Mouse (Mus musculus) intestine, postnatal 0 days (tissue): ENCODE measurements around the gene Ncf2. TPM values are rescaled to one million over a fixed set of nuclear protein-coding genes. Genes with fewer than 3 reads are reported as not detected.

ENCODE experiments used
- ATAC-seq: fragments of 200-750 bp; cut with Nextera tagmentation; 2 replicates; pipeline ENCODE4 v1.8.0; 2017; ENCODE audit warnings: mild to moderate bottlenecking, moderate TSS enrichment, moderate library complexity
- H3K27ac ChIP-seq: fragments of 300-500 bp; sonication (generic); 2 replicates; pipeline ENCODE4 v1.5.1; 2014; ENCODE audit warnings: mild to moderate bottlenecking, low read depth, low read length, moderate library complexity
- H3K27me3 ChIP-seq: fragments of 300-500 bp; sonication (generic); replicated peaks from 2 replicates; pipeline ENCODE4 v1.6.1; 2014; ENCODE audit warnings: low read length, mixed read lengths; ENCODE audit not compliant: control insufficient read depth, insufficient read depth
- H3K36me3 ChIP-seq: fragments of 300-500 bp; sonication (generic); 2 replicates; pipeline ENCODE4 v1.6.1; 2014; ENCODE audit warnings: mild to moderate bottlenecking, moderate library complexity; ENCODE audit not compliant: control insufficient read depth, insufficient read depth
- H3K4me1 ChIP-seq: fragments of 300-500 bp; sonication (generic); replicated peaks from 2 replicates; pipeline ENCODE4 v1.6.1; 2014; ENCODE audit warnings: antibody characterized with exemption, low read length, mixed read lengths; ENCODE audit not compliant: control insufficient read depth, insufficient read depth
- H3K4me2 ChIP-seq: fragments of 300-500 bp; sonication (generic); replicated peaks from 2 replicates; pipeline ENCODE4 v1.6.1; 2014; ENCODE audit warnings: low read depth, mild to moderate bottlenecking, moderate library complexity
- H3K4me3 ChIP-seq: fragments of 300-500 bp; sonication (generic); 2 replicates; pipeline ENCODE4 v1.5.1; 2014; ENCODE audit warnings: low read depth, low read length
- H3K9ac ChIP-seq: fragments of 300-500 bp; sonication (generic); 2 replicates; pipeline ENCODE4 v1.6.1; 2014; ENCODE audit warnings: mild to moderate bottlenecking, low read depth, low read length
- H3K9me3 ChIP-seq: fragments of 300-500 bp; sonication (generic); 2 replicates; pipeline ENCODE4 v1.6.1; 2016; ENCODE audit warnings: mixed run types; ENCODE audit not compliant: control insufficient read depth
- CTCF ChIP-seq: sonication (generic); IDR thresholded peaks from 2 replicates; pipeline ENCODE4 v1.5.1; 2016; ENCODE audit warnings: low read depth, mild to moderate bottlenecking, control low read depth, antibody characterized with exemption, moderate library complexity
- WGBS: fragments of 180-500 bp; shearing (Covaris S2); extraction: QIAGEN DNeasy Blood & Tissue Kit; methylation state at CpG from one replicate; pipeline ENCODE4 v1.1.7; 2014; 5-methylcytosine and 5-hydroxymethylcytosine counted together
- polyA plus RNA-seq: library from polyadenylated mRNA; unstranded; fragments of >200 nt; fragmentation: Nextera tagmentation; extraction: Ambion mirVana; gene quantifications from 2 replicates; pipeline ENCODE4 v1.2.1, GENCODE M21; 2015

Ncf2 gene
- polyA plus RNA-seq, 1 experiment from 2014 or later: 9.1 TPM

GRCm38 (mm10) chr1:152826446-152826845 is 26.5 kb downstream of the Ncf2 start:
- Histone ChIP-seq H3K4me3 (no peak overlapping the region), H3K27me3 (no peaks in the 10 kb centered on the region), H3K9ac (no peak overlapping the region), H3K27ac (no peak overlapping the region), H3K4me2 (no peak overlapping the region), H3K36me3 (no peaks in the 10 kb centered on the region; the same call in 1 of the 2 replicates), H3K9me3 (no peaks in the 10 kb centered on the region), H3K4me1 (no peaks in the 10 kb centered on the region)
- no peak for TF ChIP-seq CTCF
- 75% methylated on average over 5 of the region's 5 CpGs for WGBS
- no peak for ATAC-seq

- H3K9me3 ChIP-seq: no peaks in the 10 kb centered on the region
- no peaks in the 10 kb centered on the region for H3K4me1 ChIP-seq
- H3K27me3 ChIP-seq: no peaks in the 10 kb centered on the region
- no peak overlapping the region for H3K9ac ChIP-seq
- H3K4me2 ChIP-seq: no peak overlapping the region
- no peak overlapping the region for H3K4me3 ChIP-seq
- no peaks in the 10 kb centered on the region; the same call in 1 of the 2 replicates for H3K36me3 ChIP-seq
- no peak for ATAC-seq
- no peak for TF ChIP-seq CTCF
- no peak overlapping the region for H3K27ac ChIP-seq
- WGBS: 87% methylated on average over 5 of the region's 5 CpGs
These were observed 28.2 kb downstream of the Ncf2 start for GRCm38 (mm10) chr1:152828168-152828567.

- no peaks in the 10 kb centered on the region; the same call in 1 of the 2 replicates for H3K36me3 ChIP-seq
- no peaks in the 10 kb centered on the region for H3K27me3 ChIP-seq
- no peaks in the 10 kb centered on the region for H3K4me1 ChIP-seq
- no peak overlapping the region for H3K27ac ChIP-seq
- no peak for ATAC-seq
- no peak for TF ChIP-seq CTCF
- no peak overlapping the region for H3K4me2 ChIP-seq
- no peaks in the 10 kb centered on the region for H3K9me3 ChIP-seq
- 76% methylated on average over 10 of the region's 10 CpGs for WGBS
- H3K9ac ChIP-seq: no peak overlapping the region
- no peak overlapping the region for H3K4me3 ChIP-seq
These were observed 28.8 kb downstream of the Ncf2 start for GRCm38 (mm10) chr1:152828637-152829355.

DNA sequence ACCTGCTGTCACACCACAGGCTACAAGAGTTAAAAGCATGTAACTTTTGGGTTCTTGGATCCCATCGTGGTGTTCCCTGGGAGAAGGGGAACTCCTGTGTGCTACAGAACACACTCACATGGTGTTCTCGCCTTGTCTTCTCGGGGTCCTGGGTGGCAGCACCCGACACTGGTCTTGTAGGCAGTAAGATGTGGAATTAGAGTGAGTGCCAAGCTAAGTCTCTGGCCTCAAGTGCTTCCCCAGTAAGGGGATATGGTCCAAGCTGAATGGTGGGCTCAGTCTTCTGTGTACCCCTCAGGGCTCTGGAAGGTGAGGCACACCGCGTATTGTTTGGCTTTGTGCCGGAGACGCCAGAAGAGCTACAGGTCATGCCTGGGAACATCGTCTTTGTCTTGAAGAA is 30.1 kb downstream of the Ncf2 start:
- H3K4me1 ChIP-seq: no peaks in the 10 kb centered on the region
- no peak overlapping the region for H3K4me2 ChIP-seq
- WGBS: 93% methylated on average over 9 of the region's 9 CpGs
- no peak overlapping the region for H3K9ac ChIP-seq
- H3K9me3 ChIP-seq: no peaks in the 10 kb centered on the region
- no peak for ATAC-seq
- H3K27me3 ChIP-seq: no peaks in the 10 kb centered on the region
- no peak for TF ChIP-seq CTCF
- H3K4me3 ChIP-seq: no peak overlapping the region
- H3K36me3 ChIP-seq: no peaks in the 10 kb centered on the region; the same call in 1 of the 2 replicates
- H3K27ac ChIP-seq: no peak overlapping the region

DNA sequence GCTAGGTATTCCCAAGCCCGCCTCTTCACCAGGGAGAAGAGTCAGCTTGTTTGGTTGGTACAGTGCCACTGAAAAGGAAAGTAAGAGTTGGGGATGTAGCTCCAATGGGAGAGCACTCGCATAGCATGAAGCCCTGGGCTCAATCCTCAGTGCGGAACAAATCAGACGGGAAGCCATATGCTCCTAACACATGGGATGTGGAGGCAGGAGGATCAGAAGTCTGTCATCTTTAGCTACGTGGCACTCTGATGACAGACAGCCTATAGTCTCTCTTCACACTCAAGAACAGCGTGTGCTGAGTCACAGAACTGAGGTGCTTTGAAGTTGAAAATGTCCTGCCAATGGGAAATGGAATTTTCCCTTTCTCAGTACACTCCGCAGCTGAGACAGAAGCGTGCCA is 31.0 kb downstream of the Ncf2 start:
- Histone ChIP-seq H3K4me2 (no peak overlapping the region), H3K27me3 (no peaks in the 10 kb centered on the region), H3K36me3 (peaks cover 6% of the 10 kb centered on the region), H3K4me1 (no peaks in the 10 kb centered on the region), H3K4me3 (no peak overlapping the region), H3K9ac (no peak overlapping the region), H3K27ac (no peak overlapping the region), H3K9me3 (no peaks in the 10 kb centered on the region)
- no peak for ATAC-seq
- TF ChIP-seq CTCF: no peak
- 90% methylated on average over 8 of the region's 8 CpGs for WGBS

GRCm38 (mm10) chr1:152831619-152832018 is 31.6 kb downstream of the Ncf2 start:
- Histone ChIP-seq H3K4me1 (no peaks in the 10 kb centered on the region), H3K27ac (no peak overlapping the region), H3K4me3 (no peak overlapping the region), H3K4me2 (no peak overlapping the region), H3K9me3 (no peaks in the 10 kb centered on the region), H3K9ac (no peak overlapping the region), H3K36me3 (peaks cover 6% of the 10 kb centered on the region), H3K27me3 (no peaks in the 10 kb centered on the region)
- 82% methylated on average over 5 of the region's 5 CpGs for WGBS
- ATAC-seq: no peak
- no peak for TF ChIP-seq CTCF

- Histone ChIP-seq H3K36me3 (peaks cover 10% of the 10 kb centered on the region), H3K4me1 (no peaks in the 10 kb centered on the region), H3K27me3 (no peaks in the 10 kb centered on the region), H3K4me3 (no peak overlapping the region), H3K27ac (no peak overlapping the region), H3K9me3 (no peaks in the 10 kb centered on the region), H3K9ac (no peak overlapping the region), H3K4me2 (no peak overlapping the region)
- 77% methylated on average over 6 of the region's 6 CpGs for WGBS
- no peak for TF ChIP-seq CTCF
- ATAC-seq: no peak
These were observed 32.3 kb downstream of the Ncf2 start for GRCm38 (mm10) chr1:152832316-152832715.
